Mouse (Mus musculus) subcutaneous adipose tissue, adult 2 months (tissue): Measurements from ENCODE around the gene Olfr1428. TPM values are rescaled to one million over a fixed set of nuclear protein-coding genes. Genes with fewer than 3 reads are reported as not detected.

Experiments
- polyA plus RNA-seq: library from polyadenylated mRNA; depleted of rRNA; stranded (reverse); fragments of >200 nt; gene quantifications from 2 replicates; pipeline ENCODE4 v1.2.3, GENCODE M21; 2012; ENCODE audit warnings: low replicate concordance; rRNA removed

Gene Olfr1428
- polyA plus RNA-seq: not detected in 2 replicates

DNA sequence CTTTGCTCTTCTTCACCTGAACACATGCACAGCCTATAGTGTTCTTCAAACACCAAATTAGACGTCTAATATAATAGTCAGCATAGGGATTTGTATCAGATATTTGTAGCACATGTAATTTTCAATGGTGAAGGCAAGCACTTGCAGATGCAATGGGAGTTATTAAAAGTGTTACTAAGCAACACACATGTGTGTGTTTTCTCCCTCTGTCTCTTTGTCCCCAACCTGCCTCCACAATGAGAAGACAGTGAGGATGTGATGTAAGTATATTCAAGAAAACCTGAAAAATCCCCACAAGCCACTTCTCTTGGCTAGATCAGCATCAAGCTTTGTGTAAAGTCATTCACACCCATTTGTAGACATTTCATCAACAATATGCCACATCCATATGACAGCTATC is at the start of gene Olfr1428:
Gene Olfr1428, minus strand, starts transcription at position 101 of the 400 bp plus-strand sequence.

GRCm38 (mm10) chr19:12123103-12123502 is 7.4 kb upstream of the Olfr1428 start, which contains the start of gene Olfr76:
Olfr76 (minus strand) TSS chr19:12123203.

DNA sequence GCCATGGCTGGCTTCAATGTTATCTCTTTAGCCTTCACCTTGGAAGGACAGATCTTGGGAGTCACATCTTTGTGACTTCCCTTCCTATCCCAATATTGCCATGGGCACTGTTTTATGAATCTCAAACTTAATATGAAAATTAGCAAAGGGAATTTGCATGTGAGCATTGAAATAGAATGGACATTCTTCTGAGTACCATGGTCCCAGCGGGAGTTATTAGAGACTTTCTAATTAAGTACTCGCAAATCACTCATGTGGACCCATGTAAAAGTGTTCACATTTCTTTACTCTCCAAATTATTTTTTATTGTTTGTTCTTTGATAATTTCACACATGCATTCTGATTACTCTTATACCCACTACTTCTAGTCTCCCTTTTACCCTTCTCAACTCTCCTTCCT is 12.5 kb downstream of the Olfr1428 start, which contains the start of gene Olfr1427:
Gene Olfr1427, minus strand, starts transcription at position 101 of the 400 bp plus-strand sequence.

GRCm38 (mm10) chr19:12091913-12092312 is 23.8 kb downstream of the Olfr1428 start, which contains the start of gene Olfr1426:
Olfr1426 (minus strand) TSS chr19:12092013.

DNA sequence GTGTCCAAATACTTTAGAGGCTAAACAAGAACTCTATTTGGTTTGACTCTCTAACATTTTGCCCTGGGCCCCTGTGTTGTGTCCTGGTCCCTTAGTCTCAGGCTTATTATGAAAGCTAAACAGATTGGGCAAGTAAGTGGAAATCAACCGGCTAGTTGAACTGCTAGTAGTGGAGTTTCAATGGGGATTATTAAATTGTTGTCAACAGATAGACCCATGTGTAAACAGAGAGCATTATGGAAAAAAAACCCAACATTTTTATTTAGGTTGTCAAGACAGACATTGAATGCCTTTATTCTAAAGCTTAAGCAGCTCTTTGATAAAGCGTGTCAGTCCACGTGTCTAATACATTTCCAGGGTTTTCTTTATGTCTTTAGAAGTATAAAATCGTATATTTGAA is 38.1 kb downstream of the Olfr1428 start, which contains the start of gene Olfr1425:
Gene Olfr1425, minus strand, starts transcription at position 101 of the 400 bp plus-strand sequence.

DNA sequence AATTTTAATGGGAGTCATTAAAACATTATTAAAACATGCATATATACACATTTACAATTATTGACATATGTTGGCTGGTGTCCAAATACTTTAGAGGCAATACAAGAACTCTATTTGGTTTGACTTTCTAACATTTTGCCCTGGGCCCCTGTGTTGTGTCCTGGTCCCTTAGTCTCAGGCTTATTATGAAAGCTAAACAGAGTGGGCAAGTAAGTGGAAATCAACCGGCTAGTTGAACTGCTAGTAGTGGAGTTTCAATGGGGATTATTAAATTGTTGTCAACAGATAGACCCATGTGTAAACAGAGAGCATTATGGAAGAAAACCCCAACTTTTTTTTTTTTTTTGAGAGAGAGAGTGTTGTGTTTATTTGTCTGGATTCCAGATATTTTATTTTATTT is 53.1 kb downstream of the Olfr1428 start, which contains the start of gene Olfr1424:
Gene Olfr1424, minus strand, starts transcription at position 101 of the 400 bp plus-strand sequence.

Other genes with a start within 250 kb of the Olfr1428 start
- gene Olfr1419, start 240.8 kb downstream of the Olfr1428 start, polyA plus RNA-seq: not detected in 2 replicates
- gene Olfr1420, start 229.3 kb downstream of the Olfr1428 start, polyA plus RNA-seq: not detected in 2 replicates
- gene Patl1, start 203.5 kb downstream of the Olfr1428 start, polyA plus RNA-seq: 17.1 and 19.7 TPM in 2 replicates
- gene Osbp, start 150.0 kb downstream of the Olfr1428 start, polyA plus RNA-seq: 18.9 and 28.7 TPM in 2 replicates
- not detected in 2 replicates for gene Olfr1423, start 74.6 kb downstream of the Olfr1428 start, polyA plus RNA-seq
- not detected in 2 replicates for gene Olfr1424, start 53.2 kb downstream of the Olfr1428 start, polyA plus RNA-seq
- not detected in 2 replicates for gene Olfr1425, start 38.2 kb downstream of the Olfr1428 start, polyA plus RNA-seq
- not detected in 2 replicates for gene Olfr1426, start 23.9 kb downstream of the Olfr1428 start, polyA plus RNA-seq
- not detected in 2 replicates for gene Olfr1427, start 12.6 kb downstream of the Olfr1428 start, polyA plus RNA-seq
- gene Olfr76, start 7.3 kb upstream of the Olfr1428 start, polyA plus RNA-seq: not detected in 2 replicates
- gene Olfr1555-ps1, start 54.2 kb upstream of the Olfr1428 start, polyA plus RNA-seq: not detected in 2 replicates
- gene Olfr1431, start 84.7 kb upstream of the Olfr1428 start, polyA plus RNA-seq: not detected in 2 replicates
- not detected in 2 replicates for gene Olfr1432, start 116.7 kb upstream of the Olfr1428 start, polyA plus RNA-seq
- not detected in 2 replicates for gene Olfr262, start 125.8 kb upstream of the Olfr1428 start, polyA plus RNA-seq
- gene Olfr235, start 145.1 kb upstream of the Olfr1428 start, polyA plus RNA-seq: not detected in 2 replicates
- not detected in 2 replicates for gene Olfr1434, start 164.0 kb upstream of the Olfr1428 start, polyA plus RNA-seq
- gene Olfr1436, start 183.2 kb upstream of the Olfr1428 start, polyA plus RNA-seq: not detected in 2 replicates
- not detected in 2 replicates for gene Olfr1437, start 209.2 kb upstream of the Olfr1428 start, polyA plus RNA-seq
- not detected in 2 replicates for gene Olfr1438-ps1, start 220.0 kb upstream of the Olfr1428 start, polyA plus RNA-seq